Mouse (Mus musculus) testis, adult 2 months (tissue): ENCODE data around the gene Map2k2. TPM values are rescaled to one million over a fixed set of nuclear protein-coding genes. Genes with fewer than 3 reads are reported as not detected.
"Not testable (repeated sequence)": the region's sequence is repeated elsewhere in the genome, so short reads cannot be mapped to it uniquely, and the experiment has no call there.

Source experiments
- H3K27ac ChIP-seq: fragments of 200-500 bp; 2 replicates; pipeline ENCODE4 v1.5.1; 2012; ENCODE audit warnings: low read depth, low read length; ENCODE audit not compliant: control insufficient read depth, insufficient read depth
- H3K27me3 ChIP-seq: fragments of 200-500 bp; 2 replicates; pipeline ENCODE4 v1.6.1; 2012; ENCODE audit warnings: mild to moderate bottlenecking, low read length, moderate library complexity; ENCODE audit not compliant: control insufficient read depth, insufficient read depth
- H3K36me3 ChIP-seq: fragments of 200-500 bp; 2 replicates; pipeline ENCODE4 v1.6.1; 2012; ENCODE audit warnings: mild to moderate bottlenecking, low read length; ENCODE audit not compliant: control insufficient read depth, insufficient read depth
- H3K4me1 ChIP-seq: fragments of 200-500 bp; 2 replicates; pipeline ENCODE4 v1.6.1; 2012; ENCODE audit warnings: low read length; ENCODE audit not compliant: control insufficient read depth, insufficient read depth
- H3K4me3 ChIP-seq: fragments of 200-500 bp; 2 replicates; pipeline ENCODE4 v1.5.1; 2012; ENCODE audit warnings: low read depth, mild to moderate bottlenecking, low read length, moderate library complexity, mixed read lengths; ENCODE audit not compliant: control insufficient read depth
- CTCF ChIP-seq: fragments of 200-500 bp; IDR thresholded peaks from 2 replicates; pipeline ENCODE4 v1.5.1; 2012; ENCODE audit warnings: low read depth, mild to moderate bottlenecking, inconsistent platforms, low read length, moderate library complexity; ENCODE audit not compliant: control insufficient read depth, insufficient read depth, insufficient replicate concordance
- POLR2A ChIP-seq: fragments of 200-500 bp; IDR thresholded peaks from 2 replicates; pipeline ENCODE4 v1.6.1; 2012; ENCODE audit warnings: low read depth, mild to moderate bottlenecking, inconsistent platforms, low read length, moderate library complexity; ENCODE audit not compliant: control insufficient read depth
- polyA plus RNA-seq: library from polyadenylated mRNA; depleted of rRNA; stranded (reverse); fragments of >200 nt; gene quantifications from 2 replicates; pipeline ENCODE4 v1.2.3, GENCODE M21; 2012

The Map2k2 gene
- polyA plus RNA-seq, 1 experiment: 147 TPM

GRCm38 (mm10) chr10:81173132-81173531, 67.4 kb downstream of the Map2k2 start:
- TF ChIP-seq POLR2A (peak; percentile 51; the same call in 1 of the 2 replicates), CTCF (peak; percentile 82; the same call in 1 of the 2 replicates)
- Histone ChIP-seq H3K4me3 (peak overlapping the region; percentile 72), H3K4me1 (peaks cover 29% of the 10 kb centered on the region), H3K27ac (peak overlapping the region; percentile 81), H3K27me3 (no peaks in the 10 kb centered on the region), H3K36me3 (no peaks in the 10 kb centered on the region)

DNA sequence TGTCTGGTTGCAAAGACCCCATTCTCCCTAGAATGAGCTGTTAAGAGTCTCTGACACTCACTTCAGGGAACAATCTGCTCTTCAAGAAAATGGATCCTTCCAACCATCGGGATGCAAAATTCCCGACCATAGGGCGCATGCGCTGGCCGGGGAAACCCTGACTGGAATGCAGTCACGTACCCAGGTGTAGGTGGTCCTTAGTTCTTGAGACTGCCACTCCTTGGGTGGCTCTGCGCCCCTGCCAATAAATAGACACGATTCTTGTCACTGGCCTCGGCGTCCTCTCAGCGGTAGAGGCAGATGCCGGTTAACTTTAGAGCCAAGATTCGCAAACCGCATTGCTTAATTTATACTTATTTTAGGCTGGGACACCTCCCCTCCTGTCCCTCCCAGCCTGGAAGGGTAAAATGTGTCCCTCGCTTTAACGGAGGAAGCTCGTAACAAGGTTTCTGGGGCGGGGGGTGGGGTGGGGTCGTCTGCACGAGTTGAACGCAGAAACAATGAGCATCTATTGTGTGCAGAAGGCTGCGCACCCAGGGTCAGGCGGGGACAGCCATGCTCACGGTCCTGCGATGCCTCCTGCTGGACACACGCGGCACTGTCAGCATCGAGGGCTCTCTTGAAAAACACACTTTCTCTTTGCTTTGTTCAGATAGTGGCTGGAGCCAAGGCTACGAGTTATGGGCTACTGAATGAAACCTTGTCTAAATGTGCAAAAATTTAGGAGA, 69.1 kb downstream of the Map2k2 start:
- Histone ChIP-seq H3K27ac (peak overlapping the region; percentile 65), H3K27me3 (no peaks in the 10 kb centered on the region), H3K36me3 (no peaks in the 10 kb centered on the region; the same call in none of the 2 replicates), H3K4me1 (peaks cover 24% of the 10 kb centered on the region), H3K4me3 (peak overlapping the region; percentile 45)
- TF ChIP-seq POLR2A (no peak), CTCF (peak; percentile 94; the same call in 1 of the 2 replicates)

GRCm38 (mm10) chr10:81175345-81175701, 69.6 kb downstream of the Map2k2 start:
- H3K36me3 ChIP-seq, H3K4me3 ChIP-seq, H3K27me3 ChIP-seq: not testable (repeated sequence)
- H3K27ac ChIP-seq: peak overlapping the region; percentile 25; the same call in 1 of the 2 replicates
- H3K4me1 ChIP-seq: peaks cover 24% of the 10 kb centered on the region

GRCm38 (mm10) chr10:81175936-81176465, 70.3 kb downstream of the Map2k2 start:
- Histone ChIP-seq H3K4me3 (peak overlapping the region; percentile 94), H3K4me1 (peaks cover 24% of the 10 kb centered on the region), H3K27me3 (no peaks in the 10 kb centered on the region), H3K27ac (peak overlapping the region; percentile 97), H3K36me3 (no peaks in the 10 kb centered on the region; the same call in none of the 2 replicates)
- no peak for TF ChIP-seq POLR2A

- Histone ChIP-seq H3K4me3 (peak within 1 kb of the TSS; percentile 94), H3K27me3 (no peaks in the 10 kb centered on the region), H3K36me3 (no peaks in the 10 kb centered on the region; the same call in none of the 2 replicates), H3K27ac (peak within 1 kb of the TSS; percentile 97), H3K4me1 (peaks cover 24% of the 10 kb centered on the region)
- TF ChIP-seq CTCF: peak; percentile 2; the same call in 1 of the 2 replicates
- TF ChIP-seq POLR2A: peak; percentile 100
Observed at GRCm38 (mm10) chr10:81176466-81177271, 71.0 kb downstream of the Map2k2 start, which contains the start of gene Eef2. Gene Eef2, plus strand, starts transcription at chr10:81176631.

DNA sequence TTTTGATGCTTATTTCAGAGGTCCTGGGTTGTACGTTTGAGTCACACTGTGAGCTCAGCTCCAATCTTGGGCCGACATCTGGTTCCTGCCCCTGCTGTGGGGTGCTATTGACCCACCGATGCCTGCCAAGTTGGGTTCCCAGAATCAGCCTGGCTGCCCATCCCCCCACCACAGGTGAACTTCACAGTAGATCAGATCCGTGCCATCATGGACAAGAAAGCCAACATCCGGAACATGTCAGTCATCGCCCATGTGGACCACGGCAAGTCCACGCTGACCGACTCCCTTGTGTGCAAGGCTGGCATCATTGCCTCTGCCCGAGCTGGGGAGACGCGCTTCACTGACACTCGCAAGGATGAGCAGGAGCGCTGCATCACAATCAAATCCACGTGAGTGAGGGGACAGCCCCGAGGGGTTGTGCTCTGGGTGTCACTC, 71.8 kb downstream of the Map2k2 start:
- Histone ChIP-seq H3K36me3 (no peaks in the 10 kb centered on the region; the same call in none of the 2 replicates), H3K4me1 (peaks cover 27% of the 10 kb centered on the region), H3K4me3 (peak overlapping the region; percentile 94), H3K27ac (peak overlapping the region; percentile 97), H3K27me3 (no peaks in the 10 kb centered on the region)
- TF ChIP-seq CTCF: no peak
- peak; percentile 24; the same call in 1 of the 2 replicates for TF ChIP-seq POLR2A
